Mouse (Mus musculus) myocyte (in vitro differentiated cells): ENCODE data around the gene Vmn1r129. TPM values are rescaled to one million over a fixed set of nuclear protein-coding genes. Genes with fewer than 3 reads are reported as not detected.
"Not testable (repeated sequence)": the region's sequence is repeated elsewhere in the genome, so short reads cannot be mapped to it uniquely, and the experiment has no call there.

ENCODE experiments used
- H3K27me3 ChIP-seq: one replicate; pipeline ENCODE4 v1.6.1; 2011; ENCODE audit not compliant: control insufficient read depth, insufficient read depth, insufficient read length
- H3K36me3 ChIP-seq: one replicate; pipeline ENCODE4 v1.6.1; 2011; ENCODE audit not compliant: control insufficient read depth, insufficient read depth
- H3K4me2 ChIP-seq: one replicate; pipeline ENCODE4 v1.6.1; 2011; ENCODE audit warnings: low read depth, control low read depth
- H3K4me3 ChIP-seq: one replicate; pipeline ENCODE4 v1.5.1; 2011; ENCODE audit warnings: mild to moderate bottlenecking, control low read depth, moderate library complexity
- H3K79me2 ChIP-seq: one replicate; pipeline ENCODE4 v1.6.1; 2011; ENCODE audit not compliant: control insufficient read depth, insufficient read depth
- H3ac ChIP-seq: one replicate; pipeline ENCODE4 v1.6.1; 2011; ENCODE audit not compliant: control insufficient read depth, insufficient read length
- polyA plus RNA-seq: library from polyadenylated mRNA; unstranded; fragments of >200 nt; fragmentation: generic; extraction: Trizol; gene quantifications from one replicate; pipeline ENCODE4 v1.2.1, GENCODE M21; 2012; ENCODE audit warnings: missing spikeins

The Vmn1r129 gene
- not detected for polyA plus RNA-seq

- not testable (repeated sequence) for H3ac ChIP-seq, H3K27me3 ChIP-seq, H3K4me3 ChIP-seq, H3K4me2 ChIP-seq, H3K79me2 ChIP-seq, H3K36me3 ChIP-seq
Measured at GRCm38 (mm10) chr7:21361191-21361590, at the start of gene Vmn1r129. Gene Vmn1r129 (minus strand): TSS chr7:21361291.

- H3ac ChIP-seq, H3K4me3 ChIP-seq, H3K4me2 ChIP-seq, H3K79me2 ChIP-seq, H3K36me3 ChIP-seq, H3K27me3 ChIP-seq: not testable (repeated sequence)
Measured at GRCm38 (mm10) chr7:21349073-21349472, 12.0 kb downstream of the Vmn1r129 start, which contains the start of gene Vmn1r128. Gene Vmn1r128 (plus strand): TSS chr7:21349373.

GRCm38 (mm10) chr7:21319761-21320160 is 41.3 kb downstream of the Vmn1r129 start, which contains the start of gene Vmn1r127:
Gene Vmn1r127 (minus strand): TSS chr7:21319861.
- not testable (repeated sequence) for H3K4me3 ChIP-seq, H3ac ChIP-seq, H3K36me3 ChIP-seq, H3K27me3 ChIP-seq, H3K4me2 ChIP-seq, H3K79me2 ChIP-seq

Other genes with a start within 250 kb of the Vmn1r129 start
- not detected for gene Vmn1r122, start 227.2 kb downstream of the Vmn1r129 start, polyA plus RNA-seq
- not detected for gene Vmn1r123, start 199.1 kb downstream of the Vmn1r129 start, polyA plus RNA-seq
- gene Gm5157, start 170.9 kb downstream of the Vmn1r129 start, polyA plus RNA-seq = not detected
- gene Vmn1r124, start 100.7 kb downstream of the Vmn1r129 start, polyA plus RNA-seq = not detected
- not detected for gene Vmn1r125, start 89.1 kb downstream of the Vmn1r129 start, polyA plus RNA-seq
- not detected for gene Vmn1r126, start 59.8 kb downstream of the Vmn1r129 start, polyA plus RNA-seq
- gene Vmn1r127, start 41.4 kb downstream of the Vmn1r129 start, polyA plus RNA-seq = not detected
- not detected for gene Vmn1r128, start 11.9 kb downstream of the Vmn1r129 start, polyA plus RNA-seq
- gene Gm6882, start 71.5 kb upstream of the Vmn1r129 start, polyA plus RNA-seq = not detected
- not detected for gene Vmn1r130, start 150.5 kb upstream of the Vmn1r129 start, polyA plus RNA-seq
- not detected for gene Vmn1r131, start 184.8 kb upstream of the Vmn1r129 start, polyA plus RNA-seq